ENCODE assay signal across 27 mouse cellular contexts in genomic region chr14:61548614-61549013, GRCm38 (mm10). TPM values are rescaled to one million over a fixed set of nuclear protein-coding genes. Genes with fewer than 3 reads are reported as not detected.
DNase-seq lines count a peak whose midpoint lies in the region; ATAC-seq and TF ChIP-seq lines count a peak whose summit lies in the region.
"Had no signal": no experiment of that assay in that cellular context is flagged by ENCODE, and none has a peak within 500 bp of the region (broad histone marks: within the 10 kb centered on the region; RNA-seq: fewer than 3 reads in every experiment).

No protein-coding gene starts in this region.

- no peaks in the 10 kb centered on the region; the same call in 1 of the 2 replicates for H3K4me1 ChIP-seq in heart, adult 2 months (ENCODE audit: control insufficient read depth, insufficient read depth, low read length)
- H3K4me1 ChIP-seq in liver, postnatal 0 days (ENCODE audit: insufficient read depth), result no peaks in the 10 kb centered on the region
- no peaks in the 10 kb centered on the region for H3K4me1 ChIP-seq in liver, embryonic 12.5 days
- peaks cover 15% of the 10 kb centered on the region for H3K4me1 ChIP-seq in bone marrow macrophage, adult 2 months (ENCODE audit: control insufficient read depth, insufficient read depth, low read length)
- H3K4me1 ChIP-seq: embryonic facial prominence, embryonic 12.5 days; embryonic facial prominence, embryonic 15.5 days; hindbrain, embryonic 10.5 days; hindbrain, embryonic 13.5 days had no signal

- peaks cover 12% of the 10 kb centered on the region for H3K36me3 ChIP-seq in heart, adult 2 months (ENCODE audit: control insufficient read depth, insufficient read depth, low read length)
- 0 out of 2 replicates have a peak, but pooled peaks cover 2% of the 10 kb centered on the region for H3K36me3 ChIP-seq in liver, postnatal 0 days (replicated peaks; ENCODE audit: insufficient read depth, low read length)
- H3K36me3 ChIP-seq in liver, embryonic 12.5 days, result peaks cover 34% of the 10 kb centered on the region
- H3K36me3 ChIP-seq in macrophage (ENCODE audit: inconsistent target), result peaks cover 11% of the 10 kb centered on the region; the same call in 1 of the 2 replicates

- H3K27me3 ChIP-seq in heart, adult 2 months (ENCODE audit: control insufficient read depth, insufficient read depth, low read length), result no peaks in the 10 kb centered on the region
- H3K27me3 ChIP-seq in liver, postnatal 0 days (ENCODE audit: insufficient read depth, low read length), result no peaks in the 10 kb centered on the region
- no peaks in the 10 kb centered on the region for H3K27me3 ChIP-seq in liver, embryonic 12.5 days (replicated peaks)
- H3K27me3 ChIP-seq: CH12.LX; embryonic facial prominence, embryonic 12.5 days; embryonic facial prominence, embryonic 15.5 days; hindbrain, embryonic 13.5 days; Patski had no signal

- no peak overlapping the region for H3K4me2 ChIP-seq in liver, postnatal 0 days (ENCODE audit: low read depth, low read length)
- H3K4me2 ChIP-seq in liver, embryonic 12.5 days, result no peak overlapping the region
- H3K4me2 ChIP-seq: embryonic facial prominence, embryonic 12.5 days; embryonic facial prominence, embryonic 15.5 days; heart, embryonic 11.5 days; hindbrain, embryonic 13.5 days had no signal

- no peak for TF ChIP-seq EP300 in heart, adult 2 months (IDR thresholded peaks at IDR 0.05; ENCODE audit: insufficient read depth, low read depth, low read length)
- TF ChIP-seq EP300 in liver, postnatal 0 days (IDR thresholded peaks at IDR 0.05; ENCODE audit: low read depth), result 0 out of 2 replicates have a peak, but pooled peaks have one; percentile 24

- no peak overlapping the region for H3K4me3 ChIP-seq in heart, adult 2 months
- H3K4me3 ChIP-seq in liver, postnatal 0 days (ENCODE audit: low read depth, low read length), result no peak overlapping the region
- H3K4me3 ChIP-seq in liver, embryonic 12.5 days, result no peak overlapping the region
- H3K4me3 ChIP-seq in bone marrow macrophage, adult 2 months (ENCODE audit: insufficient read depth, low read length), result no peak overlapping the region
- H3K4me3 ChIP-seq in macrophage (ENCODE audit: inconsistent target), result no peak overlapping the region
- H3K4me3 ChIP-seq: embryonic facial prominence, embryonic 12.5 days; embryonic facial prominence, embryonic 15.5 days; hindbrain, embryonic 10.5 days; hindbrain, embryonic 13.5 days had no signal

- H3K9me3 ChIP-seq in liver, postnatal 0 days (ENCODE audit: low read length), result no peaks in the 10 kb centered on the region
- no peaks in the 10 kb centered on the region for H3K9me3 ChIP-seq in liver, embryonic 12.5 days (replicated peaks)
- H3K9me3 ChIP-seq: embryonic facial prominence, embryonic 12.5 days; embryonic facial prominence, embryonic 15.5 days; G1E; hindbrain, embryonic 10.5 days; hindbrain, embryonic 13.5 days had no signal

- no peak overlapping the region for H3K27ac ChIP-seq in heart, adult 2 months
- H3K27ac ChIP-seq in liver, postnatal 0 days (ENCODE audit: low read depth), result no peak overlapping the region
- no peak overlapping the region for H3K27ac ChIP-seq in liver, embryonic 12.5 days
- H3K27ac ChIP-seq in bone marrow macrophage, adult 2 months (ENCODE audit: insufficient read depth, low read depth, low read length), result peak overlapping the region; percentile 68
- H3K27ac ChIP-seq in macrophage, result peak overlapping the region; percentile 51
- H3K27ac ChIP-seq: embryonic facial prominence, embryonic 12.5 days; embryonic facial prominence, embryonic 15.5 days; hindbrain, embryonic 10.5 days; hindbrain, embryonic 13.5 days had no signal

- H3K9ac ChIP-seq in heart, adult 2 months (ENCODE audit: low read depth, low read length), result no peak overlapping the region
- no peak overlapping the region for H3K9ac ChIP-seq in liver, postnatal 0 days (replicated peaks)
- no peak overlapping the region for H3K9ac ChIP-seq in liver, embryonic 12.5 days
- H3K9ac ChIP-seq: embryonic facial prominence, embryonic 12.5 days; embryonic facial prominence, embryonic 15.5 days; forebrain, postnatal 0 days; hindbrain, embryonic 13.5 days had no signal

- no peak for TF ChIP-seq POLR2A in heart, adult 2 months (IDR thresholded peaks at IDR 0.05; ENCODE audit: insufficient read depth, low read depth, low read length)
- TF ChIP-seq POLR2A in bone marrow macrophage, adult 2 months (IDR thresholded peaks at IDR 0.05; ENCODE audit: borderline replicate concordance, low read depth, low read length), result no peak

- no peak for ATAC-seq in liver, postnatal 0 days
- ATAC-seq in liver, embryonic 12.5 days, result no peak
- ATAC-seq: forebrain, embryonic 14.5 days; forebrain, postnatal 0 days; hindbrain, embryonic 16.5 days; Patski had no signal

- WGBS in heart, adult 2 months, result 48% methylated on average over 1 of the region's 1 CpGs
- WGBS in liver, postnatal 0 days (ENCODE audit: insufficient replicate concordance), result 67% methylated on average over 1 of the region's 1 CpGs
- 68% methylated on average over 1 of the region's 1 CpGs for WGBS in liver, embryonic 12.5 days (ENCODE audit: insufficient replicate concordance)
- WGBS in macrophage (ENCODE audit: missing documents), result 10% methylated on average over 1 of the region's 1 CpGs

- H3K79me2 ChIP-seq in heart, adult 2 months (replicated peaks; ENCODE audit: control insufficient read depth, insufficient read depth, low read length), result 0 out of 2 replicates have a peak, but pooled peaks cover 2% of the 10 kb centered on the region
- H3K79me2 ChIP-seq in macrophage (ENCODE audit: inconsistent target), result peaks cover 40% of the 10 kb centered on the region

- peak; percentile 34 for DNase-seq in heart, adult 8-10 months (ENCODE audit: low spot score)
- DNase-seq in heart, adult 2 months, result no peak
- no peak for DNase-seq in liver, postnatal 0 days
- DNase-seq in gastrocnemius, adult 18-20 months (ENCODE audit: low spot score), result no peak
- DNase-seq: adrenal gland, postnatal 10 days; adrenal gland, postnatal 36 days; B cell, adult 2 months; cerebellum, adult 11 months; cerebellum, adult 2 months; cerebellum, adult 9-11 months; cerebellum, postnatal 25 days; forebrain, postnatal 0 days; gastrocnemius, postnatal 10 days; gastrocnemius, postnatal 36 days had no signal

- no peak for TF ChIP-seq CTCF in heart, adult 2 months (IDR thresholded peaks at IDR 0.05)
- TF ChIP-seq CTCF in liver, postnatal 0 days (IDR thresholded peaks at IDR 0.05; ENCODE audit: low read depth), result no peak
- TF ChIP-seq CTCF in bone marrow macrophage, adult 2 months (IDR thresholded peaks at IDR 0.05; ENCODE audit: low read depth, low read length), result no peak

- intact Hi-C loops in heart, adult 2 months (cut with DNase I), result no loop called here

RNA-seq across cellular contexts. Expression of gene Spryd7, which starts 8.1 kb away (rescaled TPM):
- 10 to 100 TPM; 52.6 to 61.9 (median 58.5) TPM for total RNA-seq in heart, adult 8-10 months (2022)
- total RNA-seq in heart, adult 2 months (2021), result 10 to 100 TPM; 50.0 to 56.8 TPM
- 16.3 and 24.2 TPM in 2 replicates for polyA plus RNA-seq in heart, adult 2 months (2012; rRNA removed)
- polyA plus RNA-seq in liver, postnatal 0 days (2015; fragmentation: Nextera tagmentation; extraction: Ambion mirVana), result 7.0 and 7.2 TPM in 2 replicates
- polyA plus RNA-seq in liver, embryonic 12.5 days (2016; fragmentation: Nextera tagmentation; extraction: Ambion mirVana), result 15.2 and 15.3 TPM in 2 replicates
- 14.6 and 15.8 TPM in 2 replicates for polyA plus RNA-seq in bone marrow macrophage, adult 2 months (2012; ENCODE audit: insufficient read depth, insufficient read length, missing spikeins)
- total RNA-seq in macrophage (2018; cell fraction: chromatin; rRNA removed), result 100 to 1,000 TPM in 1 of 26 experiments, 10 to 100 TPM in 19, 1 to 10 TPM in 6; 4.5 to 123 (median 13.9) TPM
- total RNA-seq in macrophage (2018; cell fraction: cytosol; rRNA removed), result 100 to 1,000 TPM in 1 of 26 experiments, 10 to 100 TPM in 25; 16.2 to 106 (median 30.5) TPM
- 10 to 100 TPM in 25 of 26 experiments, 1 to 10 TPM in 1; 8.9 to 90.3 (median 25.4) TPM for total RNA-seq in macrophage (2018; cell fraction: nucleus; rRNA removed)
- 21.3 to 37.9 TPM (median 22.4 TPM) in 3 replicates for polyA plus RNA-seq in macrophage (2018)
- total RNA-seq in gastrocnemius, adult 18-20 months (2021), result 10 to 100 TPM; 48.6 TPM

RNA-seq across cellular contexts. Expression of gene Trim13, which starts 49.4 kb away (rescaled TPM):
- 1 to 10 TPM; 7.1 to 8.6 (median 8.1) TPM for total RNA-seq in heart, adult 8-10 months (2022)
- total RNA-seq in heart, adult 2 months (2021), result 1 to 10 TPM; 6.6 to 7.5 TPM
- polyA plus RNA-seq in heart, adult 2 months (2012; rRNA removed), result 4.8 and 11.0 TPM in 2 replicates
- polyA plus RNA-seq in liver, postnatal 0 days (2015; fragmentation: Nextera tagmentation; extraction: Ambion mirVana), result 3.6 and 4.3 TPM in 2 replicates
- 6.9 and 7.7 TPM in 2 replicates for polyA plus RNA-seq in liver, embryonic 12.5 days (2016; fragmentation: Nextera tagmentation; extraction: Ambion mirVana)
- polyA plus RNA-seq in bone marrow macrophage, adult 2 months (2012; ENCODE audit: insufficient read depth, insufficient read length, missing spikeins), result 6.5 and 6.9 TPM in 2 replicates
- total RNA-seq in macrophage (2018; cell fraction: chromatin; rRNA removed), result 10 to 100 TPM in 10 of 26 experiments, 1 to 10 TPM in 16; 2.1 to 38.3 (median 6.0) TPM
- total RNA-seq in macrophage (2018; cell fraction: cytosol; rRNA removed), result 10 to 100 TPM in 10 of 26 experiments, 1 to 10 TPM in 16; 5.5 to 41.2 (median 7.3) TPM
- total RNA-seq in macrophage (2018; cell fraction: nucleus; rRNA removed), result 10 to 100 TPM in 14 of 26 experiments, 1 to 10 TPM in 12; 5.6 to 35.1 (median 10.7) TPM
- polyA plus RNA-seq in macrophage (2018), result 6.3 to 8.2 TPM (median 7.2 TPM) in 3 replicates
- total RNA-seq in gastrocnemius, adult 18-20 months (2021), result 1 to 10 TPM; 7.5 to 8.6 TPM

RNA-seq across cellular contexts. Expression of gene Kcnrg, which starts 58.6 kb away (rescaled TPM):
- under 1 TPM in 2 of 4 experiments, not detected in 2; 0.12 to 0.16 TPM for total RNA-seq in heart, adult 8-10 months (2022)
- under 1 TPM in 1 of 2 experiments, not detected in 1; 0.13 TPM for total RNA-seq in heart, adult 2 months (2021)
- 0.09 and 0.51 TPM in 2 replicates for polyA plus RNA-seq in heart, adult 2 months (2012; rRNA removed)
- polyA plus RNA-seq in liver, postnatal 0 days (2015; fragmentation: Nextera tagmentation; extraction: Ambion mirVana), result 0.08 and 0.09 TPM in 2 replicates
- 0.41 and 0.42 TPM in 2 replicates for polyA plus RNA-seq in liver, embryonic 12.5 days (2016; fragmentation: Nextera tagmentation; extraction: Ambion mirVana)
- polyA plus RNA-seq in bone marrow macrophage, adult 2 months (2012; ENCODE audit: insufficient read depth, insufficient read length, missing spikeins), result not detected in 2 replicates
- total RNA-seq in macrophage (2018; cell fraction: chromatin; rRNA removed), result 1 to 10 TPM in 1 of 26 experiments, under 1 TPM in 13, not detected in 12; 0.33 to 1.2 (median 0.55) TPM
- total RNA-seq in macrophage (2018; cell fraction: cytosol; rRNA removed), result under 1 TPM in 4 of 26 experiments, not detected in 22; 0.06 to 0.15 (median 0.10) TPM
- total RNA-seq in macrophage (2018; cell fraction: nucleus; rRNA removed), result 1 to 10 TPM in 1 of 26 experiments, under 1 TPM in 11, not detected in 14; 0.24 to 1.1 (median 0.43) TPM
- not detected in 3 replicates for polyA plus RNA-seq in macrophage (2018)
- total RNA-seq in gastrocnemius, adult 18-20 months (2021), result under 1 TPM in 1 of 2 experiments, not detected in 1; 0.11 TPM
- polyA plus RNA-seq: G1E had no signal

Comparison
In these comparisons a context has a peak if more than half of its experiments do, and no peak if none do; other contexts are left out.
1. H3K27ac ChIP-seq: peak in bone marrow macrophage, adult 2 months (single experiment) and macrophage (single experiment); none in heart, adult 2 months (single experiment), liver, postnatal 0 days (single experiment) and liver, embryonic 12.5 days (single experiment).